Comparison of ENCODE assay signal across 8 mouse cellular contexts in genomic region chr5:53999831-54000230, GRCm38 (mm10). TPM values are rescaled to one million over a fixed set of nuclear protein-coding genes. Genes with fewer than 3 reads are reported as not detected.
A peak's percentile ranks its signal among the peaks of the same experiment; 100 is the strongest.
DNase-seq lines count a peak whose midpoint lies in the region; ATAC-seq lines count a peak whose summit lies in the region.

No protein-coding gene starts in this region.

- 0% methylated on average over 2 of the region's 2 CpGs for WGBS in heart, embryonic 12.5 days
- WGBS in hindbrain, embryonic 12.5 days: 2% methylated on average over 2 of the region's 2 CpGs

- no peaks in the 10 kb centered on the region for H3K27me3 ChIP-seq in heart, embryonic 12.5 days (replicated peaks)
- no peaks in the 10 kb centered on the region for H3K27me3 ChIP-seq in hindbrain, embryonic 12.5 days

- peak overlapping the region; percentile 89 for H3K4me3 ChIP-seq in heart, embryonic 12.5 days
- H3K4me3 ChIP-seq in brown adipose tissue, adult 24 weeks (ENCODE audit: insufficient read depth, low read depth, low read length): peak overlapping the region; percentile 90
- H3K4me3 ChIP-seq in hindbrain, embryonic 12.5 days: peak overlapping the region; percentile 88

- H3K9me3 ChIP-seq in heart, embryonic 12.5 days (replicated peaks): no peaks in the 10 kb centered on the region
- H3K9me3 ChIP-seq in hindbrain, embryonic 12.5 days (replicated peaks): no peaks in the 10 kb centered on the region

- DNase-seq in heart, postnatal 4 days: no peak
- peak; percentile 17 for DNase-seq in lung, postnatal 14 days
- no peak for DNase-seq in left cerebral cortex, adult 11 months (ENCODE audit: low spot score)
- DNase-seq in ovary, postnatal 10 days (ENCODE audit: low spot score): no peak

- H3K9ac ChIP-seq in heart, embryonic 12.5 days: peak overlapping the region; percentile 97
- peak overlapping the region; percentile 95 for H3K9ac ChIP-seq in hindbrain, embryonic 12.5 days

- H3K4me2 ChIP-seq in heart, embryonic 12.5 days: peak overlapping the region; percentile 94
- peak overlapping the region; percentile 83 for H3K4me2 ChIP-seq in hindbrain, embryonic 12.5 days (replicated peaks)

- H3K27ac ChIP-seq in heart, embryonic 12.5 days (ENCODE audit: poor library complexity, severe bottlenecking): peak overlapping the region; percentile 96; the same call in 1 of the 2 replicates
- no peak overlapping the region for H3K27ac ChIP-seq in brown adipose tissue, adult 24 weeks (replicated peaks; ENCODE audit: low read depth, low read length)
- H3K27ac ChIP-seq in hindbrain, embryonic 12.5 days: 0 out of 2 replicates have a peak overlapping the region, but pooled peaks have one; percentile 17

- ATAC-seq in heart, embryonic 12.5 days (ENCODE audit: insufficient number of reproducible peaks, low FRiP score): no peak
- ATAC-seq in hindbrain, embryonic 12.5 days (ENCODE audit: low FRiP score): no peak
- ATAC-seq in frontal cortex, adult (ENCODE audit: low TSS enrichment): no peak

- H3K4me1 ChIP-seq in heart, embryonic 12.5 days (replicated peaks): peaks cover 7% of the 10 kb centered on the region; the same call in 1 of the 2 replicates
- H3K4me1 ChIP-seq in brown adipose tissue, adult 24 weeks (ENCODE audit: control insufficient read depth, insufficient read depth, insufficient read length, low read length): no peaks in the 10 kb centered on the region
- H3K4me1 ChIP-seq in hindbrain, embryonic 12.5 days: peaks cover 14% of the 10 kb centered on the region

- H3K36me3 ChIP-seq in heart, embryonic 12.5 days: no peaks in the 10 kb centered on the region
- H3K36me3 ChIP-seq in hindbrain, embryonic 12.5 days: no peaks in the 10 kb centered on the region

RNA-seq across cellular contexts. Expression of gene Stim2, which starts 1.5 kb away (rescaled TPM):
- polyA plus RNA-seq in heart, embryonic 12.5 days (2016; fragmentation: Nextera tagmentation; extraction: Ambion mirVana): 15.7 and 17.9 TPM in 2 replicates
- total RNA-seq in heart, postnatal 4 days (2021): 10 to 100 TPM; 27.6 to 27.9 TPM
- polyA plus RNA-seq in brown adipose tissue, adult 24 weeks (2012; ENCODE audit: insufficient read depth, insufficient read length, missing spikeins): 10.8 and 12.6 TPM in 2 replicates
- polyA plus RNA-seq in hindbrain, embryonic 12.5 days (2016; fragmentation: Nextera tagmentation; extraction: Ambion mirVana): 19.2 and 28.0 TPM in 2 replicates
